Mouse (Mus musculus): ENCODE data around the gene Rer1.

The Rer1 gene

DNA sequence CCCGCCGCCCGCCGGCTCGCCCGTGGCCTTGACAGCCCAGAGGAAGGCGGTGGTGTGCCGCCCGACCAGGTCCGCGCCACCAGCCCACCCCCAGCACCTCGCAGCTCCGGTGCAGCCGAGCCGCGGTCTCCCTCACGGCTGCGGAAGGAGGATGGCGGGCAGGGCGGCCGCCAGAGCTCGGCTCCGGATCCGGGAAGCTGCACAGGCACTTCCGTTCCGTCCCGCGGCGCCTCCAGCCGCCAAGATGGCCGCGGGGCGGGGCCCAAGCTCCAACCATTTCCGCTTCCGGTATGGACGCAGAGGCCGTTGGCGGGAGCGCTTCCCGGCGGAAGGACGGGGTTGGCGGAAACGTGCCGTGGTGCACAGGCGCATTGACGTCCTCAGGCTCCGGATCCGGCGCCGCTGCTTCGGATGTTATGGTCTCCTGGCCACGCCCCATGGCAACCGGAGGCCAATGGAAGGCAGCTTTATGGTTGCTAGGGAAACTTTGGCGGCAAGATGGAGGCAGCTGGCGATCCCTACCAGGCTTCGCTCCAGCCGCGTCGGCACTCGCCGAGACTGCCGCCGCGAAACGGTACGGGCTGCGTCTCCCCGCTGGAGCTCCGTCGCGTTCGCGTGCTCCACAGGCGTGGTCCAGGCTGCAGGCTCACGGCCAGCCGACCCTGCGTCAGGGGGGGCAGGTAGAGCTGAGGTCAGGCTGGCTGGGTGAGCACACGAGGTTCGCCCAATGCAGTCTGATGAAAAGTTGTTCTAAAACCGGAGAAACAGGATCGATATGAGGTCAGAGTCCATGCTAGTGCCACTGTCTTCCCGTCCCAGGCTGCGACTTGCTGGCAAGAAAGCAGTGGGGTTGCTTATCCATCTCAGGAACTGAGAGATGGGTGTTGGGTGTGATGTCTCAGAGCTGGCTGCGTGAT is at the start of gene Rer1, which contains the start of gene Morn1:
TSS of gene Rer1 (minus strand) at position 275 of the 917 bp plus-strand sequence.
TSS of gene Morn1 (plus strand) at position 470 of the 917 bp plus-strand sequence.
- DNase-seq = peak; percentile 100

DNA sequence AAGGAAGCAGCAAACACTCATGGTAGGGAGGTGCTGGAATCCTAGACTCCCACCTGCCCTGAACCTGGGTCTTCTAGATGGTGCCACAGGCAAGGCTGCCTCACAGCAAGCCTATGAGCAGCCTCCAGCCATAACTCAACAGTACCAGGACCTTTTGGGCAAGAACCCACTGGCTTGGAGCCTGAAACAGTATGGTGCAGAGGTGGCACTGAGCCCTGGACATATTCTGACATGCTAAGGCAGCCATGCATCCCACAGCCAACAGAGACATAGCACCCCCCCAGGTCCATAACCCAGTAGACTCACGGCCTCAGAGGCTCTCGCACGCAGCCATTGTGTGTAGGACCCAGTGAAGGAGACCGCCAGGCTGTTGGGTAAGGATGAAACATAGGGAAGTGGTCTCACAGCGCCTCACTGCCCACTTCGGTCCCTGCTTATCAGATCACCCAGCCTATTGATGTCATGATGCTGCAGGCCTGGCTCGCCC is 48.5 kb upstream of the Rer1 start:
- DNase-seq = no peak

GRCm38 (mm10) chr4:155133658-155134417 is 47.7 kb upstream of the Rer1 start:
- peak; percentile 63 for DNase-seq

- no peak for DNase-seq
These were observed 47.0 kb upstream of the Rer1 start for GRCm38 (mm10) chr4:155133188-155133587.

DNA sequence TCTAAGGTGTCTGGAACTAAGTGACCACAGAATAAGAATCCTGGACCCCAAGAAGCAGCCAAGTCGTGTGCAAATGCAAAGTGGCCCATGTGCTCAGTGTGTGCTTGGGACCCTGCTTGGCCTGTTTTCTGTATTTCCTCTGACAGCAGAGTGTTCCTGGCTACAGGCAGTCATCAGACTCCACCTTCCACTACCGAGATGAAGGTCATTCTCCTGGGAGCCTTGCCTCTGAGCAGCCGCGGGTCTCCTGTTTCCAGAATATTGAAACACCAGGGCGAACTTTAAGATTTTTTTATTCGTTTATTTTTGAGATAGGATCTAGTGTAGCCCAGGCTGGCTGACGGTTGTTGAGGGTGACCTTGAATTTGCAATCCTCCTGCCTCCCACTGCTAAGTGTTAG is 44.4 kb upstream of the Rer1 start:
- no peak for DNase-seq

- DNase-seq = peak; percentile 48
These were observed 43.8 kb upstream of the Rer1 start for GRCm38 (mm10) chr4:155129996-155130395.

GRCm38 (mm10) chr4:155129132-155129917 is 43.1 kb upstream of the Rer1 start:
- DNase-seq = peak; percentile 50

DNA sequence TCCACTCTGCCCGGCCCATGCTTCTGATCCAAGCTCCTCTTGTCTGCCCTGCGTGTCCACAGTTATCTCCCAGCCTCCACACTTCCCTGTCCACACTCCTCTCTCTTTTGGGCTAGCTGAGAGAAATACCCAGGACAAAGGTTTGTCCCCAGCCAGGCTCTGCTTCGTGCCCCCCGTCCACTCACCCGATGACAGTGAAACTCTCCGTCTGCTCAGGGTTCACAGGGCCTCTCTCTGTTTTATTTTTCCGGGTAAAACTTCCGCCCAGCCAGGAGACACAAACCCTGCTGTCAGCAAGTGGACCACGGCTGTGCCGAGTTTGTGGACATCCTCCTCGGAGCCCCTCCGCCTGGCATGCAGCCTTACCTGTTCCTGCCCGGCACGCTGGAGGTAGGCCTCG is 42.2 kb upstream of the Rer1 start:
- no peak for DNase-seq

GRCm38 (mm10) chr4:155126602-155127372 is 40.6 kb upstream of the Rer1 start:
- no peak for DNase-seq

GRCm38 (mm10) chr4:155126194-155126593 is 40.0 kb upstream of the Rer1 start:
- DNase-seq = no peak

- DNase-seq = no peak
These were observed 39.1 kb upstream of the Rer1 start for GRCm38 (mm10) chr4:155125310-155125709.

- no peak for DNase-seq
These were observed 37.8 kb upstream of the Rer1 start for GRCm38 (mm10) chr4:155123868-155124534.

GRCm38 (mm10) chr4:155122444-155123040 is 36.4 kb upstream of the Rer1 start:
- peak; percentile 75 for DNase-seq

GRCm38 (mm10) chr4:155121915-155122443 is 35.8 kb upstream of the Rer1 start:
- no peak for DNase-seq

DNA sequence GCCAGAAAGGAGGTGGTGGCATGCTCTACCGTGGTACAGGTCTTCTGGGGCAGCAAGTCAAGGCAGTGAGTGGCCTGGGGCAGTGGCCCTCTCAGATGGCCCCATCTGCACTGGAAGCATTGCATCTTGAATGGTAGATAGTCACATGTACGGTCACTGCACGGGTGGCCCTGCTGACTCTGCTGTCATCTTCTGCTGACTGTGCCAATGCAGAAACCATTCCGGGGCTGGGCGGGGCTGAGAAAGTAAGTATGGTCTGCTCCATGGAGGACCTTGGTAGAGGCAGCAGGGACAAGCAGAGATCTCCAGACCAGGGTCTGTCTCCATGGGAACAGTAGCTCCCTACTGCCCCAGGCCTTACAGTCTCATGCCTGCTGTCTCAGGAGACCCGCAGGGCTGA is 35.0 kb upstream of the Rer1 start:
- DNase-seq = no peak

GRCm38 (mm10) chr4:155120583-155120982 is 34.4 kb upstream of the Rer1 start:
- no peak for DNase-seq

GRCm38 (mm10) chr4:155120038-155120437 is 33.9 kb upstream of the Rer1 start:
- DNase-seq = no peak

DNA sequence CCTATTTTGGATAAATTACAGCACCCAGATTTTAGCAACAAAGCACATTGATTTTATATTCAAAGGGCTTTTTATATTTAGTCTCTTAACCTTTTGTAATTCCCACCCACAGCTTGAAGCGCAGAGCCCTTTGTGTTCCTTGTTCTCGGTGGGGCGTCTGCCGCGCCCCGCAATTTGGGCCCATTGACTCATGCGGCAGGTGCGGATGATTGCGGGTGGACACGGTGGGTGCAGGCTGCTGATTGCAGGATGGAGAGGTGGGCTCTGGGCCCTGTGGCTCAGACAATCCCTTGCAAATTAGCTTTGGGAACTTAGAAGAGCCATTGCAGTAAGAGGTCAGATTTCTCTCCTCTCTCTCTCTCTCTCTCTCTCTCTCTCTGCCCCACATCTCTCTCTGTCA is 32.1 kb upstream of the Rer1 start:
- no peak for DNase-seq

DNA sequence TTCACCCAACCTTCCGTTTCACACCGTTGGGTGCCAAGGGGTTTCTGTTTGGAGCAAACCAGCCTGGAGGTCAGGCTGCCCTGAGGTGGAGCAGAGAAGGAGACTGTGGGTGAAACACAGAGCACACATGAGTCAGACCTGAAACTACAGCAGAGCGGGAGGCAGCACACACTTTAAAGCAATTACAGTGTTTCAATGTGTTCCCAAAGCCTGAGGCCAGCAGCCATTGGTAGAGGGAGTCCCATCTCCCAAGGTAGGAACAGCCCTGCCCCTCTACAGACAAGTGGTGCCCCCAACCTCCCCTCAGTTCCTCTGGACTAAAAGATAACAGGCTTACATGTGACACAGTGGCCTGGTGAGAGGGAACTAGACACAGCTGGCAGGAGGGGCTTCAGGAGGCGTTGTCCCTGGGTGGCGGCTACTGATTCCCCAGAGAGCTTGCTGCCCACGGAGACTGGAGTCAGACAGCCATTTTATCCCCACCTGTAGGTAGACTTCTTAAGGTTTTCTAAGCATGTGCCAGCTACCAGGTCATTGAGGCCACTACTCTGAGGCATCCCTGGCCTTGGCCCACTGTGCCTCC is 31.3 kb upstream of the Rer1 start:
- no peak for DNase-seq

DNA sequence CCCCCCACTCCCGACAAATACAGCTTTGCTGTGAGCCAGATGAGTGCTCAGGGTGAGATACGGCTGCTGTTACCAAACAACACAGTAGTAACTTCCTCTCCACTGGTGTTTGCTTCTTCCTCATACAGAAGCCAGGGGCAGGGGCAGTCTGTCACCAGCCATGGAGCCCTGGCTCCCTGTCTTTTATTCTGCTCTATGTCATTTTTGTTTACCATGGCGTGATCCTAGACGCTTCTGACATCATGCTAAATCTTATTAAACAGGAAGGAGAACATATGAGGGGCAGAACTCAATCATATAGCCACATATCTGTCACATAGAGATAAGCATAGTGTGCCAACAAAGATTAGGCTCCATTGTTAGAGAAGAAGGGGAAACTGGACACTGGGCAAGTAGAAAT is 30.4 kb upstream of the Rer1 start:
- DNase-seq = no peak
